Mouse (Mus musculus): ENCODE measurements around the gene Fam168a.
A peak's percentile ranks its signal among the peaks of the same experiment; 100 is the strongest.

Fam168a gene

DNA sequence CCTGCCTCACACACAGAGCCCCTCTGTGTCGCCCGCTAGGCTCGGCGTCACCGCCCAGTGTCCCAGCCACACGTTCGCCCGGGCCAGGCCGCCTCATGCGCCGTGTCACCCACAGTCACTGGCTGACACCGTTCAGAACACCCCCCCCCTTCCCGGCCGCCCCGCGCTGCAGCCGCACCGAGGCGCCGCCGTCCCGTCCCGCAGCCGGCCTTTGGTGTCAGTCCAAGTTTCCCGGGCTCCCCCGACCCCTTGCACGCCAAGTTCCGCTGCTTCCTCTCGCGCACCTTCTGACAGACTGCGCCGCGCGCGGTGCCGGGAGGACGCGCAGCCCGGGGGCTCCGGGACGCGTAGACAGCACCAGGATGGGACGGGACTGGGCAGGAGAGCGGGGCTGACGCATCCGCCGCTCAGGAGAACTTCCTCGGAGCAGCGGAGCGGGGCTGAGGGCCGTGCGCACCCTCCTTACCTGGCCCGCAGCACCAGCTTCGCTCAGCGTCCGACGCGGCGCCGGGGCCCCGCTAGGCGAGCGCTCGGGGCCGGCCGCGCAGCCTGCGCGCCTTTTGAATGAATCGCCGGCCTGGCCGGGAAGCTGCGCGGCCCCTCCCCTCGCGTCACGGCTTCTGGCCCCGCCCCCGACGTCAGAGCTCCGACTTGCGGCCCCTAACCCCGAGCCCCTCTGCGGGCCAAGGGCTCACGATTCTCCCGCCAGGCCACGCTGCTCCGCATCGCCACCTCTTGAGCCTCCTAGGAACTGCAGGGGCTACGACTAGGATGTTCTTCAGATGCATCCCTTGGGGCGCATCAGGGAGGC is 156.6 kb downstream of the Fam168a start, which contains the start of gene Relt:
Gene Relt, minus strand, starts transcription at position 619 of the 811 bp plus-strand sequence.
- DNase-seq (ENCODE audit: low read depth, low spot score) = peak; percentile 90

DNA sequence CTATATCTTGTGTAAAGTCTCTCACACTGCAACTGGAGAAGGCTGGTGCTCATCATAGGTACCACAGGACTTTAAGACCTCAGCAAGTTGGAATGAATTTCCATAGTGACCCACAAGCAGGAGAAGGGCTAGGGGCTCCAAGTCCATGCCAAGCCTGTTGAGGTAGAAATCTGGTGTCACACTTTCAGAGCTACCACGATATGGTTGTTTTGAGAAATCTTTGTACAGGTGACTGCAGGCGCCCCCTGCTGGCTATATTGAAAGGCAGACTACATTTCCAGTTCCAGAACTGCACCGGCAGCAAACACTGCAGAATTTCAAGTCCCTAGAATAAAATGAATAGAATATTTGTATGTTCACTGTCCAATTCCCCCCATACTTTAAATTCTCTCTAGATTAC is 160.2 kb downstream of the Fam168a start:
- DNase-seq (ENCODE audit: low read depth, low spot score) = peak; percentile 69

DNA sequence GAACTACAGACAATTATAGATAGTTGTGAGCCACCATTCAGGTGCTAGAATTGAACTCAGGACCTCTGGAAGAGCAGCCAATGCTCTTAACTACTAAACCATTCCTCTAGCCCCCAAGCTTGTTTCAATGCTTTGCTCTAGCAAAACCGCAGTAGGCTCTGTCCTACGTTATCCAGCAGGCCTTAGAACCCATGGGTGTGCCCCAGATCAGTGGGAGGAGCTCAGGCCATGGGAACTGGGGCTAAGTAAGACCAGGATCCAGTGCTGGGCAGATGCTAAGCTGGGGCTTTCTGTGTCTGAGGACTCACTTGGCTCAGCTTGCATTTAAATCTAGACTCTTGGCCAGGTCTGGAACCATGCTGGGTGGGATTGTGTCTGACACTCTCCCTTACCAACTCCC is 161.1 kb downstream of the Fam168a start:
- peak; percentile 46 for DNase-seq (ENCODE audit: low read depth, low spot score)

DNA sequence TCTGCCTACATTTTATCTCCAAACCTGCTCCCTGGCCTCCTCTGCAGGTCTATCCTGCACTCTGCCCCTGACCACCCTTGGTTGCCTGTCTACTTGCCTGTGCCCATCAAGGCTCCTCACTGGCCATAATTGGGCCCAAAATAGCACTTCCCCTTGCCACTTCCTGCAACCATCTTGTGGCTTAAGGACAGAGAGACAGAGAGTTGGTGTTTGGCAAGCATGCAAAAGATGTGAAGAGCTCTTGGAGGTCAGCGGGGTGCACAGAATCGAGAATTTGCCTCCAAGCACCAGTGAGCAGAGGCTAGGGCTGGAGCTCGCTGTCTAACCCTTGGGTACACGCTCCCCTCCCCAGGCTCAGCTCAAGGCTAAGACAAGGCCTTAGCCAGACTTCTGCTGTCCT is 162.1 kb downstream of the Fam168a start:
- DNase-seq (ENCODE audit: low read depth, low spot score) = no peak

DNA sequence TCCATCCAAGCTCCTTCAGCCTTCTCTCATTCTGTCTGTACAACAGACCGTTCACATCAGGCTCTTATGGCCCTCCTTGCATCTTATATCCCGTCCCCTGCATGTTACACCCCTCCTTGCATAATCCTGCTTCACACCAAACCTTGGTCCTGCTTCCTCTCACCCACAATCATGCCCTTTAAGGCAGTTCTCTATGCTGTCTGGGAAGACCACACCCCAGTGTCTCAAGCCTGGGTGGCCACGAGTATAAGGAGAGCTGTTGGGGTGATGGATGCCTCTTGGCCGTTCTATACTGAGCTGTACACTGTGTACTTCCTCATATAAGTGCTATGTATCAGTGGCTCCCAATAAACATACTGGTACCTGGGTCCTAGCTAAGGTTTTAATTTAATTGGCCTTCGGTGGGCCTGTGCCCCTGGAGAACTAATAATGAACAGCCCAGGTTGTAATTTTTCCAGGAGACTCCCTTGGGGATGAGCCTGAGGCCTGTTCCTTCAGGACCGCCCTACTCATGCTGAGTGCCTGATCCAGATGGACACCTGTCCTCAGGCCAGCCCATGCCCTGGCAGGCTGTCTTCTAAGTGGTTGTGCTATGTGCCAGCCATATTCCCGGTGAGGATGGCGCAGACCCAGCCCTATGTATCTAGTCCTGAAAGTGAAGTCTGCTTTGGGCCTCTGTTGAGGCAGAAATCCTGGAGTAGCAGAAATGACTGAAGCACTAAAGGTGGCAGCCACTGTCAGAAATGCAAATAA is 163.6 kb downstream of the Fam168a start:
- DNase-seq (ENCODE audit: low read depth, low spot score) = no peak

DNA sequence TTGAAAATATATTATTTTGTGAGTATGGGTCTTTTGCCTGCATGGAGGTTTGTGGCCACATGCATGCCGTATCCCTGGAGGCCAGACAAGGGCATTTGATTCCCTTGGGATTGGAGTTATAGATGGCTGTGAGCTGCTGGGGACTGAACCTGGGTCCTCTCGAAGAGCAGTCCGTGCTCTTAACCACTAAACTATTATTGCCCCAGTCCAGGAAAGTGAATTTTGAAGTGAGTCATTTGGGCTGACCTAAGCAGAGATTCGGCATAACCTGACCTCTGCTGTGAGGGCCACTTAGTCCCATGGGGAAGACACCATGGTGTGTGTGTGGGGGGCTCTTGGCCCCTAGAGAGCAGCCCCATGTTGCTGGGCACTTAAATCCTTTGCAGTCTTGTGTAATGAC is 164.9 kb downstream of the Fam168a start:
- DNase-seq (ENCODE audit: low read depth, low spot score) = no peak

DNA sequence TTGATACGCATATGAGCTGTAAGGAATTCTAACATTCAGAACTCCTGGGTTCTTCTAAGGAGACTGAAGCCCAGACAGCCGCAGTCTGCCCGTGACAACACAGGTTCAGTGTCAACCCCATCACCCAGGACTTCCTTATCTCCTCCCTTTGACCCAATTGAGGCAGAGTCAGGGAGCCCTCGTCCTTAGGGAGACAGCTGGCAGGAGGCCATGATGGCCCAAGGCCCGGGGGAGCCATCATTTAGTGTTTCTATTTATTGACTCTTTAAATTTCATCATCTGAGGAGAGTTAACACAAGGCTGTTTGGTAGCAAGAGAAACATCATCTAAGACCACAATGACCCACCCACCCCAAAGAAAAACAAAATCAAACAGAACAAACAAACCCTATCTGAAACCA is 165.5 kb downstream of the Fam168a start:
- DNase-seq (ENCODE audit: low read depth, low spot score) = no peak

DNA sequence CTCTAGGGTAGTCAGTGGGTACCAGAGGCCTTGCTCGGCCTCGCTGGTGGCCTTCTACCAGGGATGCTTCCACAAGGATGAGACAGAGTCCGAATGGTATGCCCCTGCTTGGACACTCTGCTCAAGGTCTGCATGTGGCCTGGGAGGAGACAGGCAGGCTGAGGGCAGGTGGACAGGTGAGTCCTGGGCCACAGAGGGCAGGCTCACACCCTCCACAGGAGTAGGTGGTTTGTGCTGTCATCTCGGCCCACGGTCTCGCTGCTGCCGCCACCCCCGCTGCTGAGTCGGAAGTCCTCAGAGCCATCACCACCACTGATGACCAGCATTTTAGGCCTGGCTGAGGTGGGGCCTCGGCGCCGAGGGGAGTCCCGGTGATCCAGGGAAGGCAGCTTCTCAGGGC is 166.8 kb downstream of the Fam168a start:
- DNase-seq (ENCODE audit: low read depth, low spot score) = no peak

DNA sequence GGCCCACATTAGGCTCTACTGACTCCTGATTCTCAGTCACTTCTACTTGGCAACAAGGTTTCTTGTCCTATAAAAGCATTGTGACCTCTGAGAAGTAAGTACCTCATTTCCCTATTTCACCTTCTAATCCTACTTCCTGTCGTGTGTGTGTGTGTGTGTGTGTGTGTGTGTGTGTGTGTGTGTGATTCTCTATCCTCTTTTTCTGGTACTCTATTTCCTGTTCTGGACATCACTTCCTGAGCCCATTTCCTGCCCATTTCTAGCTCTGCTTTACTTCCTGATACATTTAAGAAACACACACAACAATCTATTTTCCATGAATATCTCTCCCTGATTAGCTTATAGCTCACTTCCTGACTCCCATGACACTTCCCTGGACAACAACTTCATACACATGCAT is 169.4 kb downstream of the Fam168a start:
- DNase-seq (ENCODE audit: low read depth, low spot score) = no peak

DNA sequence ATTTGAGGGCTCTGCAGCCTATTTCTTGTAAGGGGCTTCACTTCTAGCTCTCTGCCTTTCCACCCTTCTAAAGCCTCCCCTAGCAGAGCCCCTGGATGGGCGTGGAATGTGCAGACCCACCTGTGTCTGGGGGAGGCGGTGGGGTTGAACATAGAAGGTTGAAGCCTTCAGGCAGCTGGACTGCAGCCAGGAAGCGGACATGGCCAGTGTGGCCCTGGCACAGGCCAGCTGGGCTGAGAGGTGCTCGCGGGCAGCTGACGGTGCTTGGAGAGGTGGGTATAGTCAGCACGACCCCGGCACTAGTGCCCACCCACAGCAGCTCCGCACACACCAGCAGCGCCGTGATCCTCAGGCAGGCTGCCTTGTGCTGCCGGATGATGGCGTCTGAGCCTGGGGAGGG is 169.9 kb downstream of the Fam168a start:
- no peak for DNase-seq (ENCODE audit: low read depth, low spot score)

DNA sequence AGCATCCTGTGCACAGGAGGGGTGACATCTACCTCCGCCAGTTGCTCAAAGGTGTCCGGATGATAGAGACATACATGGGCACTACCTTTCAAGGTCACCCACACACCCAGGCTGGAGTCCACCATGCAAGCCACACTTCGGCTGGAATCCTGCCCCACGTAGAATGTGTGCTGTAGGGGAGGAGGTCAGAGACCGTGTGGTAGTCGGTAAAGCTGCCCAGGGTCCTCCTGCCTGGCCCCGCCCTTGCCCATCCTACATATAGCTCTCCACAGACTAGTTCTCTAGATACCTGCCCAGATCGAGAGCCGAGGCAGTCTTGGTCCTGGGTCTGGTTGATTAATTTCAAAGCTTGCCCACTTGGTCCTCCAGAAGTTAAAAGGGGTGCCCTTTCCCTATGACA is 170.3 kb downstream of the Fam168a start:
- no peak for DNase-seq (ENCODE audit: low read depth, low spot score)

DNA sequence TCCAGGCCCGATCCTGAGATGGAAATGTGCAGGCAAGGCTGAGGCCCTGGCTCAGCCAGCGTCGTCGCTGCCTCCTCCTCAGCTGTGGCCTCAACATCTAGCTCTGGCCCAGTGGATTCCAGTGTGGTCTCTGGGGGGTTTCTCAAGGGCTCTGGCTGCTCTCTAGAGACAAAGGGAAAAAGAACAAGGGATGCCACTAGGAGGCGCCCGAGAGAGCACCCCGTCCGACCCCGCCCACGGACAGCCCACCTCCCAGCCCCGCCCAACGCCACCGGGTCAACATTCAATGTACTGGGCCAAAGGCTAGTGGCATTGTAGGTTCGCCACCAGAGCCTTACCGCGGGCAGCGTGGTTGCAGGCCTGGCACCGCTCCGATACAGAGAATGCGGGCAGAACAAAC is 173.2 kb downstream of the Fam168a start:
- DNase-seq (ENCODE audit: low read depth, low spot score) = no peak

DNA sequence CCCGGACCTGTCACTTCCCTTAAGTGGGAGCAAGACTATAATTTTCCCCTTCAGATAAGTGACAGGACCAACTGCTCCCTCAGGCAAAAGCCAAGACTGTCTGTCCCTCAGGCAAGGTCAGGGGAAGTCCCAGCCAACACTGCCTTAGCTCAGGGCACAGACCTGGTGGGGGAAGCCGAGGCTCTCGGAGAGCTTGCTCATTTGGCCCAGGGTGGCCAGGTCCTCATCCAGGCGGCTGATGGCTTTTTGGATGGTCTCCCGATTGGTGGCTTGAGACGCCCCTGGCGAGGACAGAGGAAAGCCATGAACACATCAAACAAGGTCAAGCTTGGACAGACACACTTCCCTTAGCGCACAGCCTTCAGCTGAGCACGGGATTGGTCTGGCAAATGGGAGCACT is 175.1 kb downstream of the Fam168a start:
- no peak for DNase-seq (ENCODE audit: low read depth, low spot score)

DNA sequence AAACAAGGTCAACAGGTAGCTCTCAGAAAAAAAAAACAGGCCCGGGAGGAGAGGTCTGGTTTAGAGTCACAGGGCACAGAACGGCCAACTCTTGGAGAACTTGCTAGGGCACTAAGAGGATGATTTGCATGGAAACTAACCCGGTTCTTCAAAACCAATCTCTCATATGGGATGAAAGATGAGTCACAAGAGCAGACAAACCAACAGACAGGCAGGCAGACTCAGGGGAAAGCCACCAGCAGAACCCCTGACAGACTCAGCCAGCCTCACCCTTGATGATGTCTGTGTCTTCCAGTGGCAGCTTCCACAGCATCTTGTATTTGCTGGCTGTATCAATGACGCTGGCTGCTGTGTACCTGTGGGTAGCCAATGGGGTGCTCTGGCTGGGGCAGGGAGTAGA is 175.5 kb downstream of the Fam168a start:
- DNase-seq (ENCODE audit: low read depth, low spot score) = no peak

DNA sequence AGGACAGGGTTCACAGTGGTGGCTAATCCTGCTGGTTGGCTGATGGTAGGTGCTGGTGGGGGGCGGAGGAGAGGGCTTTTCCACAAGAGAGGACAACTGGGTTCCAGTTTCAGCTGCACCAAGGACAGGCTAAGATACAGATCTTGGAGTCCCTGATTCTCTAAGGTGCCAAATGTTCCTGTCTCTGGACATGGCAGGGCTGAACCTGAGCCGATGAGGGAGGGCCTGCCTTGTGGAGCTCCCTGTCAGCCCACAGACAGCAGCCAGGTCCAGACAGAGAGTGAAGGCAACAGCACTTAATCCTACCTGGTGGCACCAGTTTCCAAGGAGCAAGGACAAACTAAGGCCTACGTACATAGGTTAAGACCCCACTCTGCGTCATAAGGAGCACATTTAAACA is 178.0 kb downstream of the Fam168a start:
- no peak for DNase-seq (ENCODE audit: low read depth, low spot score)

DNA sequence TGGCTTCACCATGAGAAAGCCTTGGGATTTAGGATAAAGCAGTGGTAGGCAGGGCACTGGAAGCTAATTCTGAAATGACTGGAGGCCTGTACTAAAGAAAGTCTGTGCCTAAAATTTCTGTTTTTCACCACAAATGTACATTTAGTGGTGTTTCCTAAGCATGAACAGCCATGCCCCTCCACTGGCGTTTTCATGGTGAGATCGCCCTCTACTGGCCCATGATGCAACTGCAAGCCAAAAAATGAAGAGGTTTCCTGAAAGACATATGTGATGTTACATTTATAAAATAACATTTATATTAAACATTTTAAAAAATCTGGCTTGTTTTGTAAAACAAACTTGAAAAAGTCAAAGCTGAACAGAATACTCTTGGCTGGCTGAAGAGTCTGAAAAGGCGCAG is 180.1 kb downstream of the Fam168a start:
- no peak for DNase-seq (ENCODE audit: low read depth, low spot score)
